Mouse (Mus musculus): ENCODE measurements around the gene Lhfpl2.

Gene Lhfpl2

GRCm38 (mm10) chr13:94057563-94058560 lies at the start of gene Lhfpl2:
Gene Lhfpl2, plus strand, starts transcription at chr13:94057796.
- no peak for DNase-seq

- no peak for DNase-seq
Observed at GRCm38 (mm10) chr13:94011996-94012575, 45.5 kb upstream of the Lhfpl2 start.

GRCm38 (mm10) chr13:94013986-94014385 lies 43.6 kb upstream of the Lhfpl2 start:
- peak; percentile 42 for DNase-seq

GRCm38 (mm10) chr13:94024575-94024974 lies 33.0 kb upstream of the Lhfpl2 start:
- DNase-seq: peak; percentile 4

GRCm38 (mm10) chr13:94029147-94029546 lies 28.4 kb upstream of the Lhfpl2 start:
- DNase-seq: no peak

- no peak for DNase-seq
Observed at GRCm38 (mm10) chr13:94030551-94030950, 27.0 kb upstream of the Lhfpl2 start.

- DNase-seq: no peak
Observed at GRCm38 (mm10) chr13:94037313-94038051, 20.1 kb upstream of the Lhfpl2 start.

- DNase-seq: no peak
Observed at GRCm38 (mm10) chr13:94038052-94038340, 19.6 kb upstream of the Lhfpl2 start.

- no peak for DNase-seq
Observed at GRCm38 (mm10) chr13:94050036-94050435, 7.6 kb upstream of the Lhfpl2 start.

- DNase-seq: no peak
Observed at GRCm38 (mm10) chr13:94050782-94051181, 6.8 kb upstream of the Lhfpl2 start.

- no peak for DNase-seq
Observed at GRCm38 (mm10) chr13:94057036-94057562, 497 bp upstream of the Lhfpl2 start.

- DNase-seq: no peak
Observed at GRCm38 (mm10) chr13:94058642-94059222, 1.1 kb downstream of the Lhfpl2 start.

GRCm38 (mm10) chr13:94059373-94059772 lies 1.8 kb downstream of the Lhfpl2 start:
- no peak for DNase-seq

GRCm38 (mm10) chr13:94059778-94060177 lies 2.2 kb downstream of the Lhfpl2 start:
- DNase-seq: peak; percentile 28

- DNase-seq: no peak
Observed at GRCm38 (mm10) chr13:94060461-94060860, 2.9 kb downstream of the Lhfpl2 start.

- no peak for DNase-seq
Observed at GRCm38 (mm10) chr13:94061256-94061877, 3.8 kb downstream of the Lhfpl2 start.

GRCm38 (mm10) chr13:94062349-94063111 lies 4.9 kb downstream of the Lhfpl2 start:
- peak; percentile 83 for DNase-seq

GRCm38 (mm10) chr13:94063156-94063555 lies 5.6 kb downstream of the Lhfpl2 start:
- DNase-seq: peak; percentile 35

GRCm38 (mm10) chr13:94064571-94064970 lies 7.0 kb downstream of the Lhfpl2 start:
- DNase-seq: peak; percentile 68

GRCm38 (mm10) chr13:94065276-94066050 lies 7.9 kb downstream of the Lhfpl2 start:
- DNase-seq: no peak

Data from kidney, adult 11 months (tissue).